Mouse (Mus musculus) G1E (cell line): ENCODE measurements around the gene Gpr37l1.

Source experiments
- CTCF ChIP-seq: IDR thresholded peaks from 2 replicates; pipeline ENCODE4 v1.5.1; 2012; ENCODE audit warnings: low read depth, low read length, inconsistent platforms, mixed read lengths
- TAL1 ChIP-seq: conservative IDR thresholded peaks from 2 replicates; pipeline ENCODE4 v1.6.1; 2012; ENCODE audit warnings: low read depth, low read length, inconsistent platforms, mixed read lengths

DNA sequence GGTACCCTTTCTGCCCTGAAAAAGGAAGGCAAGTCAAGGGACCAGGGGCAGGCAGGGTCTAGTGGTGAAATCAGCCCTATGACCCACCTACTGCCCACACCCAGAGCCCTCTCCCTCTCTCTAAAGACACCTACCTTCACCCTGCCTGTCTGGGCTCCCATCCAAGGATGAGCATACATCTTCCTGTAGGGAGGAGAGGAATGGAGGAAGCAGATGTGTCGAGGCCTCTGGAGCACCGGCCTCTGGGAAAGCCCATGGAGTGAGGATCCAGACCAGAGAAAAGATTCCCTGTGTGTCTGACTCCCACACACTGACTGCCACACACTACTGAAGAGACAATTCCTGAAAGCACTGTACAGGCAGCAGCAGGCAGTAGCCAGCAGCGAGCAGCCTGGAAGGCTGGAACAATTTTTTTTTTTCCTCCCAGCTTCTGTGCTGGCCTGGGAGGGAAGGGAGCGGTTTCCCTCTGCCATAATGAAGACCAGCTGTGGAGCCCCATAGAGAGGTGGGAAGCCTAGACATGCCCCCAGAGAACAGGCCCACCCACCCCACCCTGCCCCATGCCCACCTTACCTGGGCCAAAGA is 40.9 kb downstream of the Gpr37l1 start:
- TF ChIP-seq CTCF (no peak), TAL1 (no peak)
